Mouse (Mus musculus): ENCODE measurements at regions not wholly inside any gene's neighbourhood (a gene's known extent, or its start where the extent isn't known, plus 50 kb on each side); places are given as distances from the start of the nearest gene placed in this dataset.

GRCm38 (mm10) chr14:106439282-106439681 lies 333.3 kb downstream of the Trim52 start:
- TF ChIP-seq GATA1 (IDR thresholded peaks at IDR 0.05; ENCODE audit: borderline replicate concordance, low read length) (no peak), FLI1 (IDR thresholded peaks at IDR 0.05; ENCODE audit: low read length) (no peak)
- Histone ChIP-seq H3K27me3 (replicated peaks) (no peaks in the 10 kb centered on the region), H3K9me3 (no peaks in the 10 kb centered on the region), H3K4me3 (replicated peaks) (no peak overlapping the region), H3K36me3 (replicated peaks; ENCODE audit: low read length) (no peaks in the 10 kb centered on the region), H3K4me1 (no peaks in the 10 kb centered on the region)

GRCm38 (mm10) chr14:106489074-106489473 lies 383.1 kb downstream of the Trim52 start:
- no peaks in the 10 kb centered on the region for H3K4me1 ChIP-seq
- no peaks in the 10 kb centered on the region for H3K27me3 ChIP-seq (replicated peaks)
- no peak for TF ChIP-seq FLI1 (IDR thresholded peaks at IDR 0.05; ENCODE audit: low read length)
- no peak for TF ChIP-seq GATA1 (IDR thresholded peaks at IDR 0.05; ENCODE audit: borderline replicate concordance, low read length)
- H3K36me3 ChIP-seq (replicated peaks; ENCODE audit: low read length), result no peaks in the 10 kb centered on the region
- no peak overlapping the region for H3K4me3 ChIP-seq (replicated peaks)
- H3K9me3 ChIP-seq, result peaks cover 10% of the 10 kb centered on the region; the same call in 1 of the 2 replicates

- no peaks in the 10 kb centered on the region for H3K4me1 ChIP-seq
- no peaks in the 10 kb centered on the region for H3K36me3 ChIP-seq (replicated peaks; ENCODE audit: low read length)
- no peak overlapping the region for H3K4me3 ChIP-seq (replicated peaks)
- no peak for TF ChIP-seq FLI1 (IDR thresholded peaks at IDR 0.05; ENCODE audit: low read length)
- TF ChIP-seq GATA1 (IDR thresholded peaks at IDR 0.05; ENCODE audit: borderline replicate concordance, low read length), result no peak
- no peaks in the 10 kb centered on the region for H3K27me3 ChIP-seq (replicated peaks)
- H3K9me3 ChIP-seq, result peaks cover 10% of the 10 kb centered on the region; the same call in 1 of the 2 replicates
These were observed 385.4 kb downstream of the Trim52 start for GRCm38 (mm10) chr14:106491389-106491788.

GRCm38 (mm10) chr14:106500344-106501135 lies 394.5 kb downstream of the Trim52 start:
- H3K9me3 ChIP-seq, result no peaks in the 10 kb centered on the region
- H3K36me3 ChIP-seq (replicated peaks; ENCODE audit: low read length), result no peaks in the 10 kb centered on the region
- H3K4me3 ChIP-seq (replicated peaks), result no peak overlapping the region
- TF ChIP-seq FLI1 (IDR thresholded peaks at IDR 0.05; ENCODE audit: low read length) (no peak), GATA1 (IDR thresholded peaks at IDR 0.05; ENCODE audit: borderline replicate concordance, low read length) (no peak)
- no peaks in the 10 kb centered on the region for H3K4me1 ChIP-seq
- H3K27me3 ChIP-seq (replicated peaks), result no peaks in the 10 kb centered on the region

GRCm38 (mm10) chr14:106506921-106507320 lies 400.9 kb downstream of the Trim52 start:
- no peaks in the 10 kb centered on the region for H3K9me3 ChIP-seq

GRCm38 (mm10) chr14:106518552-106519358 lies 412.8 kb downstream of the Trim52 start:
- no peaks in the 10 kb centered on the region for H3K4me1 ChIP-seq
- no peaks in the 10 kb centered on the region for H3K36me3 ChIP-seq (replicated peaks; ENCODE audit: low read length)
- no peaks in the 10 kb centered on the region for H3K27me3 ChIP-seq (replicated peaks)
- TF ChIP-seq GATA1 (IDR thresholded peaks at IDR 0.05; ENCODE audit: borderline replicate concordance, low read length) (no peak), FLI1 (IDR thresholded peaks at IDR 0.05; ENCODE audit: low read length) (no peak)
- H3K9me3 ChIP-seq, result no peaks in the 10 kb centered on the region
- H3K4me3 ChIP-seq (replicated peaks), result no peak overlapping the region

More at GRCm38 (mm10) chr14:106506921-106507320, 400.9 kb downstream of the Trim52 start:
- H3K27me3 ChIP-seq (replicated peaks), result no peaks in the 10 kb centered on the region
- H3K4me1 ChIP-seq, result no peaks in the 10 kb centered on the region
- no peak overlapping the region for H3K4me3 ChIP-seq (replicated peaks)
- H3K36me3 ChIP-seq (replicated peaks; ENCODE audit: low read length), result no peaks in the 10 kb centered on the region
- no peak for TF ChIP-seq FLI1 (IDR thresholded peaks at IDR 0.05; ENCODE audit: low read length)
- no peak for TF ChIP-seq GATA1 (IDR thresholded peaks at IDR 0.05; ENCODE audit: borderline replicate concordance, low read length)

GRCm38 (mm10) chr14:106520808-106521207 lies 414.8 kb downstream of the Trim52 start:
- Histone ChIP-seq H3K4me1 (no peaks in the 10 kb centered on the region), H3K36me3 (replicated peaks; ENCODE audit: low read length) (no peaks in the 10 kb centered on the region), H3K4me3 (replicated peaks) (no peak overlapping the region), H3K9me3 (no peaks in the 10 kb centered on the region), H3K27me3 (replicated peaks) (no peaks in the 10 kb centered on the region)
- TF ChIP-seq FLI1 (IDR thresholded peaks at IDR 0.05; ENCODE audit: low read length) (no peak), GATA1 (IDR thresholded peaks at IDR 0.05; ENCODE audit: borderline replicate concordance, low read length) (no peak)

- Histone ChIP-seq H3K36me3 (replicated peaks; ENCODE audit: low read length) (no peaks in the 10 kb centered on the region), H3K9me3 (peaks cover 8% of the 10 kb centered on the region), H3K4me1 (no peaks in the 10 kb centered on the region), H3K27me3 (replicated peaks) (no peaks in the 10 kb centered on the region), H3K4me3 (replicated peaks) (no peak overlapping the region)
- TF ChIP-seq FLI1 (IDR thresholded peaks at IDR 0.05; ENCODE audit: low read length), result no peak
- no peak for TF ChIP-seq GATA1 (IDR thresholded peaks at IDR 0.05; ENCODE audit: borderline replicate concordance, low read length)
These were observed 444.2 kb downstream of the Trim52 start for GRCm38 (mm10) chr14:106550150-106550549.

- TF ChIP-seq GATA1 (IDR thresholded peaks at IDR 0.05; ENCODE audit: borderline replicate concordance, low read length) (no peak), FLI1 (IDR thresholded peaks at IDR 0.05; ENCODE audit: low read length) (no peak)
- H3K36me3 ChIP-seq (replicated peaks; ENCODE audit: low read length), result no peaks in the 10 kb centered on the region
- no peaks in the 10 kb centered on the region for H3K27me3 ChIP-seq (replicated peaks)
- H3K4me3 ChIP-seq (replicated peaks), result no peak overlapping the region
- H3K4me1 ChIP-seq, result no peaks in the 10 kb centered on the region
- 0 out of 2 replicates have a peak, but pooled peaks cover 4% of the 10 kb centered on the region for H3K9me3 ChIP-seq
These were observed 473.3 kb downstream of the Trim52 start for GRCm38 (mm10) chr14:106579281-106579680.

- H3K27me3 ChIP-seq (replicated peaks), result no peaks in the 10 kb centered on the region
- no peak overlapping the region for H3K4me3 ChIP-seq (replicated peaks)
- no peaks in the 10 kb centered on the region for H3K36me3 ChIP-seq (replicated peaks; ENCODE audit: low read length)
- no peaks in the 10 kb centered on the region for H3K4me1 ChIP-seq
- TF ChIP-seq FLI1 (IDR thresholded peaks at IDR 0.05; ENCODE audit: low read length) (no peak), GATA1 (IDR thresholded peaks at IDR 0.05; ENCODE audit: borderline replicate concordance, low read length) (no peak)
- 0 out of 2 replicates have a peak, but pooled peaks cover under 1% of the 10 kb centered on the region for H3K9me3 ChIP-seq
These were observed 475.9 kb downstream of the Trim52 start for GRCm38 (mm10) chr14:106581886-106582285.

All from megakaryocyte, embryonic 14.5 days (primary cell).